Mouse (Mus musculus) CH12.LX (cell line): ENCODE results near the gene Mrps36. TPM values are rescaled to one million over a fixed set of nuclear protein-coding genes. Genes with fewer than 3 reads are reported as not detected.
A peak's percentile ranks its signal among the peaks of the same experiment; 100 is the strongest.

Source experiments
- DNase-seq: peaks from one replicate; pipeline ENCODE4 v3.0.0-alpha.2; 2013; ENCODE audit errors: extremely low read depth
- H3K27ac ChIP-seq: 2 replicates; pipeline ENCODE4 v1.5.1; 2012; ENCODE audit warnings: low read depth, mild to moderate bottlenecking, control low read depth, moderate library complexity; ENCODE audit not compliant: insufficient read depth
- H3K27me3 ChIP-seq: replicated peaks from 2 replicates; pipeline ENCODE3; 2012; ENCODE audit warnings: inconsistent platforms
- H3K36me3 ChIP-seq, 2 experiments: replicated peaks in 1 of 2; 2 replicates each; pipeline versions ENCODE3 to v1.6.1; 2012; ENCODE audit warnings: inconsistent platforms in 1 of 2, low read length in 1 of 2, mild to moderate bottlenecking in 1 of 2, mixed read lengths in 1 of 2, moderate library complexity in 1 of 2; ENCODE audit not compliant: control insufficient read depth in 1 of 2, insufficient read depth in 1 of 2
- H3K4me1 ChIP-seq, 2 experiments: 2 replicates each; pipeline ENCODE4 v1.6.1; 2012; ENCODE audit warnings: inconsistent platforms in 1 of 2, moderate library complexity in 1 of 2; ENCODE audit not compliant: insufficient read depth in 2 of 2, control insufficient read depth in 1 of 2
- H3K4me2 ChIP-seq: 2 replicates; pipeline ENCODE4 v1.6.1; 2012; ENCODE audit warnings: low read depth, mild to moderate bottlenecking, control low read depth; ENCODE audit not compliant: poor library complexity, insufficient read depth, severe bottlenecking
- H3K4me3 ChIP-seq, 3 experiments: fragments of 150-350 bp in 1 of 3; sonication (generic) in 1 of 3; replicated peaks in 1 of 3; 2 replicates each; pipeline versions ENCODE3 to v1.5.1; 2011 to 2012; ENCODE audit warnings: low read depth in 2 of 3, low read length in 2 of 3, mild to moderate bottlenecking in 2 of 3, moderate library complexity in 2 of 3, control low read depth in 1 of 3, improper control_type of control experiment in 1 of 3, inconsistent platforms in 1 of 3, mixed read lengths in 1 of 3; ENCODE audit not compliant: poor library complexity in 1 of 3
- H3K79me2 ChIP-seq: replicated peaks from 2 replicates; pipeline ENCODE4 v1.6.1; 2012; ENCODE audit warnings: mild to moderate bottlenecking, moderate library complexity; ENCODE audit not compliant: control insufficient read depth, poor library complexity, insufficient read depth, severe bottlenecking; ENCODE audit errors: extremely low read depth
- H3K9ac ChIP-seq: 2 replicates; pipeline ENCODE4 v1.6.1; 2012; ENCODE audit warnings: low read depth, mild to moderate bottlenecking, control low read depth, moderate library complexity; ENCODE audit not compliant: insufficient read depth
- H3K9me3 ChIP-seq: replicated peaks from 2 replicates; pipeline ENCODE3; 2012; ENCODE audit warnings: low read length, inconsistent platforms, mixed read lengths
- BHLHE40 ChIP-seq: IDR thresholded peaks from 2 replicates; pipeline ENCODE4 v1.6.1; 2011; ENCODE audit warnings: mild to moderate bottlenecking, low read depth, low read length, improper control_type of control experiment
- CHD1 ChIP-seq: IDR thresholded peaks from 2 replicates; pipeline ENCODE4 v1.6.1; 2012; ENCODE audit warnings: low read depth, low read length, improper control_type of control experiment, inconsistent platforms
- CHD2 ChIP-seq: IDR thresholded peaks from 2 replicates; pipeline ENCODE4 v1.6.1; 2011; ENCODE audit warnings: low read length, improper control_type of control experiment
- CTCF ChIP-seq, 2 experiments: IDR thresholded peaks in 1 of 2; conservative IDR thresholded peaks in 1 of 2; 2 replicates each; pipeline ENCODE4 v1.5.1; 2011 to 2012; ENCODE audit warnings: low read depth in 2 of 2, low read length in 2 of 2, improper control_type of control experiment in 1 of 2, inconsistent platforms in 1 of 2, mild to moderate bottlenecking in 1 of 2, moderate library complexity in 1 of 2
- E2F4 ChIP-seq: IDR thresholded peaks from 2 replicates; pipeline ENCODE4 v1.6.1; 2011; ENCODE audit warnings: low read depth, low read length, improper control_type of control experiment; ENCODE audit not compliant: insufficient replicate concordance
- ETS1 ChIP-seq: conservative IDR thresholded peaks from 2 replicates; pipeline ENCODE4 v1.6.1; 2012; ENCODE audit warnings: low read depth, mild to moderate bottlenecking, inconsistent platforms, low read length, improper control_type of control experiment, moderate library complexity
- GABPA ChIP-seq: IDR thresholded peaks from 2 replicates; pipeline ENCODE4 v1.6.1; 2012; ENCODE audit warnings: low read depth, low read length, improper control_type of control experiment, inconsistent platforms; ENCODE audit not compliant: insufficient replicate concordance
- HCFC1 ChIP-seq: IDR thresholded peaks from 2 replicates; pipeline ENCODE4 v1.6.1; 2012; ENCODE audit warnings: low read depth, mild to moderate bottlenecking, inconsistent platforms, low read length, improper control_type of control experiment
- JUN ChIP-seq: IDR thresholded peaks from 2 replicates; pipeline ENCODE4 v1.6.1; 2011; ENCODE audit warnings: low read depth, mild to moderate bottlenecking, low read length, improper control_type of control experiment, moderate library complexity; ENCODE audit not compliant: insufficient read depth
- MAZ ChIP-seq: IDR thresholded peaks from 2 replicates; pipeline ENCODE4 v1.6.1; 2012; ENCODE audit warnings: low read depth, mild to moderate bottlenecking, inconsistent platforms, low read length, improper control_type of control experiment, moderate library complexity
- MYC ChIP-seq: IDR thresholded peaks from 2 replicates; pipeline ENCODE4 v1.6.1; 2011; ENCODE audit warnings: low read depth, mild to moderate bottlenecking, improper control_type of control experiment, low read length
- NELFE ChIP-seq: IDR thresholded peaks from 2 replicates; pipeline ENCODE4 v1.6.1; 2011; ENCODE audit warnings: low read depth, low read length, improper control_type of control experiment
- NRF1 ChIP-seq: IDR thresholded peaks from 2 replicates; pipeline ENCODE4 v1.6.1; 2014; ENCODE audit warnings: low read depth, mild to moderate bottlenecking, inconsistent platforms, low read length, improper control_type of control experiment, moderate library complexity
- PAX5 ChIP-seq: IDR thresholded peaks from 2 replicates; pipeline ENCODE4 v1.6.1; 2012; ENCODE audit warnings: low read length, inconsistent platforms, mixed read lengths
- RAD21 ChIP-seq: IDR thresholded peaks from 2 replicates; pipeline ENCODE4 v1.6.1; 2011; ENCODE audit warnings: low read depth, mild to moderate bottlenecking, low read length, improper control_type of control experiment, moderate library complexity
- RCOR1 ChIP-seq: conservative IDR thresholded peaks from 2 replicates; pipeline ENCODE4 v1.6.1; 2012; ENCODE audit warnings: low read depth, mild to moderate bottlenecking, inconsistent platforms, low read length, improper control_type of control experiment
- SMC3 ChIP-seq: IDR thresholded peaks from 2 replicates; pipeline ENCODE4 v1.6.1; 2011; ENCODE audit warnings: low read depth, low read length, improper control_type of control experiment
- TCF12 ChIP-seq: IDR thresholded peaks from 2 replicates; pipeline ENCODE4 v1.6.1; 2014; ENCODE audit warnings: low read depth, mild to moderate bottlenecking, inconsistent platforms, low read length, improper control_type of control experiment
- UBTF ChIP-seq: IDR thresholded peaks from 2 replicates; pipeline ENCODE4 v1.6.1; 2012; ENCODE audit warnings: low read depth, mild to moderate bottlenecking, inconsistent platforms, low read length, improper control_type of control experiment, moderate library complexity
- USF1 ChIP-seq: IDR thresholded peaks from 2 replicates; pipeline ENCODE4 v1.6.1; 2014; ENCODE audit warnings: low read depth, mild to moderate bottlenecking, inconsistent platforms, low read length, improper control_type of control experiment
- USF2 ChIP-seq: conservative IDR thresholded peaks from 2 replicates; pipeline ENCODE4 v1.6.1; 2011; ENCODE audit warnings: low read depth, low read length, improper control_type of control experiment
- ZKSCAN1 ChIP-seq: IDR thresholded peaks from 2 replicates; pipeline ENCODE4 v1.6.1; 2012; ENCODE audit warnings: low read depth, inconsistent platforms, low read length, improper control_type of control experiment, borderline replicate concordance
- ZMIZ1 ChIP-seq: IDR thresholded peaks from 2 replicates; pipeline ENCODE4 v1.6.1; 2012; ENCODE audit warnings: low read depth, mild to moderate bottlenecking, inconsistent platforms, low read length, improper control_type of control experiment
- ZNF384 ChIP-seq: IDR thresholded peaks from 2 replicates; pipeline ENCODE4 v1.6.1; 2012; ENCODE audit warnings: low read depth, low read length, improper control_type of control experiment, inconsistent platforms
- dilution Hi-C: fragments of 300-500 bp; cut with MboI; formaldehyde crosslinking; loops from 2 replicates; pipeline ENCODE4 v1.14.3; 2020; ENCODE audit warnings: low sequenced_read_pairs; ENCODE audit not compliant: extremely low pct_unique_long_range_greater_than_20kb, extremely low pct_ligation_motif_present
- in situ Hi-C: fragments of 300-500 bp; cut with MboI; formaldehyde crosslinking; loops from 3 replicates; pipeline ENCODE4 v1.14.3; 2019; ENCODE audit warnings: low sequenced_read_pairs, low pct_ligation_motif_present, low pct_unique_long_range_greater_than_20kb, mixed read lengths
- polyA plus RNA-seq: library from polyadenylated mRNA; unstranded; fragments of >175 nt; gene quantifications from 2 replicates; pipeline ENCODE4 v1.2.1, GENCODE M21; 2012; ENCODE audit warnings: low read depth; ENCODE audit not compliant: insufficient read length
- total RNA-seq, 2 experiments: library from RNA; depleted of rRNA; stranded (reverse); fragments of 300-350 nt in 1 of 2; fragments of >200 nt in 1 of 2; gene quantifications; 2 replicates each; pipeline ENCODE4 v1.2.3; 2012 to 2014

Mrps36 gene
- total and polyA plus RNA-seq, 3 experiments: 70.0 to 94.0 (median 89.3) TPM

DNA sequence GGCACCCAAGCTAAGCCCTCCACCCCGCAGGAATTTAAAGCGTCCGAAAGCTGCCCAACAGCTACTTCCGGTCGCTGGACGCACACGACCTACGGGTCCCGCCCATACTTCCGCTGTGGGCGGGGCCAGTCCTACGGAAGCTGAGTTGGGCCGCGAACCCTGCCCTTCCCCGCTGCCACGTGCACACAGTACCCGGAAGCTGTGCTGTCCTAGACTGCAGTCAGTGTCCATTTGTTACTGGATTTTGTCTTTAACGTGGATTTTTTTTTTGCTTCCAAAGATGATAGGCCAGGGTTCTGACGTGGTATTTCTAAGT lies 13.6 kb downstream of the Mrps36 start, which contains the start of gene Cdk7 (continued):
- TF ChIP-seq SMC3: no peak
- peak; percentile 85 for TF ChIP-seq NELFE
- no peak for TF ChIP-seq CHD1
- TF ChIP-seq CTCF (conservative IDR thresholded peaks at IDR 0.05 in 1 of 2, IDR thresholded peaks at IDR 0.05 in 1 of 2; ENCODE audit: low read depth in 2 of 2, low read length in 2 of 2): no peak
- no peak for TF ChIP-seq E2F4
- TF ChIP-seq USF1: peak; percentile 82
- TF ChIP-seq NRF1: no peak
- peak; percentile 100 for TF ChIP-seq MYC
- TF ChIP-seq ZKSCAN1: no peak
- no peak; the same call in 1 of the 2 replicates for TF ChIP-seq JUN
- peak; percentile 41; the same call in 1 of the 2 replicates for TF ChIP-seq ETS1

DNA sequence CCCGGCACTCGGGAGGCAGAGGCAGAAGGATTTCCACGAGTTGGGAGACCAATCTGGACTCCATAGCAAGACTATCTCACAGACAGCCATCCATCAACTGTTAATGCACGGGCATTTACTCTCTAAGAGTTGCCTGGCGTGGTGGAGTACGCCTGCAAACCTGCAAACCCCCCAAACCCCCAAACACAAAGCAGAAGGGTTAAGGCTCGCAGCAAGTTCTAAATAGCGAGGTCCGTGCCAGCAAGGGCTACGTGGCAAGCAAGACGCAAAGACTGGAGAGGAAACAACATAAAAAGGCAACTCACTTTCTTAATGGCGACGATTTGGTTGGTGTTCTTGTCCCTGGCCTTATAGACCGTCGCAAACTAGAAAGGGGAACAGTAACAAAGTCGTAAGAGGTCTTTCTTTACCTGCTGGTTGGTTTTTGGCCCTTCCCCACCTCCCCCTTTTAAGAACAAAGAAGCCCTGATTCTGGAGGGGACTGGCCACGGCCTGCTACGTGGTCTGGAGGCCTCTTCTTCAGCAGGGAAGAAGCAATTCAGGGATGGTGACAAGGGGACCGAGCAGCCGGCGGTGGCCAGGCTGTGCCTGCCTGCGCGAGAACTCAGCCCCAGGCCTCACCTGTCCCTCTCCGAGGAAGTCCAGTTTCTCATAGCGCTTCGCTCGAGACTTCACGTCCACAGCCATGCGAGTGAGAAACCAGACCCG lies 14.2 kb downstream of the Mrps36 start:
- TF ChIP-seq PAX5: no peak
- no peak for TF ChIP-seq NRF1
- no peak for TF ChIP-seq ZNF384
- TF ChIP-seq ZMIZ1: no peak
- TF ChIP-seq HCFC1: no peak
- no peak for TF ChIP-seq CTCF (conservative IDR thresholded peaks at IDR 0.05 in 1 of 2, IDR thresholded peaks at IDR 0.05 in 1 of 2; ENCODE audit: low read depth in 2 of 2, low read length in 2 of 2)
- TF ChIP-seq TCF12: no peak
- no peak for TF ChIP-seq RAD21
- TF ChIP-seq E2F4: no peak
- no peak for TF ChIP-seq MAZ
- no peak for TF ChIP-seq RCOR1
- no peak for TF ChIP-seq CHD2
- TF ChIP-seq GABPA: no peak
- no peak for TF ChIP-seq ZKSCAN1
- TF ChIP-seq USF1: no peak
- TF ChIP-seq USF2: no peak
- no peak for TF ChIP-seq BHLHE40
- no peak for TF ChIP-seq UBTF
- no peak for TF ChIP-seq ETS1
- no peak for TF ChIP-seq CHD1
- peaks cover 11 to 30% of the 10 kb centered on the region in 2 experiments for H3K36me3 ChIP-seq
- no peaks in the 10 kb centered on the region for H3K27me3 ChIP-seq
- peaks cover 0 to 14% of the 10 kb centered on the region in 2 experiments; a peak in 2 of 4 replicates for H3K4me1 ChIP-seq
- in situ Hi-C loops (no loop called here), dilution Hi-C loops (no loop called here)
- peak overlapping the region; percentile 95 for H3K9ac ChIP-seq
- H3K27ac ChIP-seq: peak overlapping the region; percentile 3; the same call in 1 of the 2 replicates
- peak overlapping the region; percentile 93 for H3K4me2 ChIP-seq
- peak overlapping the region; percentile 81 to 100 (median 82) for H3K4me3 ChIP-seq
- H3K79me2 ChIP-seq: peaks cover 36% of the 10 kb centered on the region
- no peaks in the 10 kb centered on the region for H3K9me3 ChIP-seq
- DNase-seq: peak; percentile 25
